Mouse (Mus musculus) bone marrow macrophage, adult 2 months (primary cell): Measurements from ENCODE around the gene Lypd6.

Source experiments
- CTCF ChIP-seq: IDR thresholded peaks from 2 replicates; pipeline ENCODE4 v1.5.1; 2012; ENCODE audit warnings: low read depth, mild to moderate bottlenecking, low read length, moderate library complexity
- POLR2A ChIP-seq: IDR thresholded peaks from 2 replicates; pipeline ENCODE4 v1.6.1; 2012; ENCODE audit warnings: mild to moderate bottlenecking, low read depth, low read length, borderline replicate concordance

DNA sequence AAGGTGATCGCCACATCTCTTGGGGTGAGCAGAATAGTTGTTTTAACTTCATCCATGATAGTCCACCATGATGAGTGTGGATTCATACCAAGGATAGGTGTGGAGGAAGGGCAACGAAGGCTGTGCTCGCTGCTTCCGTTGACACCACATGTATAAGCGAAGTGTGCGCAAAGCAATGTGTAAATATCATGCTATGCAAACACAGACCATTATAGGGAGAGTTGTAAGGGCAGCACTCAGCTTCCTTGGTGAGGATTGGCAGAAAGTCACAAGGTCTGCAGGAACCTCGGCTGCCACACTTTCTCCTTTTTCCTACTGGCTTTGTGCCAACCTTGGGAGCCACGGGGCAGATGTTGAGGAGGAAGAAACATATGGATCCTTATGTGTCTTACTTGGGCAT is 97.4 kb downstream of the Lypd6 start:
- TF ChIP-seq CTCF (no peak), POLR2A (no peak)
